Mouse (Mus musculus) ES-Bruce4 (cell line): ENCODE measurements around the gene Gm21987. TPM values are rescaled to one million over a fixed set of nuclear protein-coding genes. Genes with fewer than 3 reads are reported as not detected.

ENCODE experiments used
- H3K27ac ChIP-seq: 2 replicates; pipeline ENCODE4 v1.5.1; 2012; ENCODE audit warnings: low read length, inconsistent platforms; ENCODE audit not compliant: insufficient read depth
- H3K27me3 ChIP-seq: 2 replicates; pipeline ENCODE4 v1.6.1; 2012; ENCODE audit warnings: mild to moderate bottlenecking, low read length, inconsistent platforms; ENCODE audit not compliant: control insufficient read depth, poor library complexity, insufficient read depth, severe bottlenecking
- H3K36me3 ChIP-seq: 2 replicates; pipeline ENCODE4 v1.6.1; 2012; ENCODE audit warnings: inconsistent platforms, mild to moderate bottlenecking, low read length, moderate library complexity; ENCODE audit not compliant: control insufficient read depth, poor library complexity, insufficient read depth, severe bottlenecking
- H3K4me1 ChIP-seq: one replicate; pipeline ENCODE4 v1.8.1; 2011; ENCODE audit warnings: low read length; ENCODE audit not compliant: control insufficient read depth, insufficient read depth
- H3K4me3 ChIP-seq: 2 replicates; pipeline ENCODE4 v1.5.1; 2011; ENCODE audit warnings: low read depth, mild to moderate bottlenecking, low read length
- H3K9ac ChIP-seq: 2 replicates; pipeline ENCODE4 v1.6.1; 2012; ENCODE audit warnings: low read depth, mild to moderate bottlenecking, inconsistent platforms; ENCODE audit not compliant: poor library complexity, severe bottlenecking
- H3K9me3 ChIP-seq: replicated peaks from 2 replicates; pipeline ENCODE4 v1.6.1; 2012; ENCODE audit warnings: mild to moderate bottlenecking, low read length, inconsistent platforms; ENCODE audit not compliant: control insufficient read depth, poor library complexity, insufficient read depth, severe bottlenecking
- CTCF ChIP-seq: IDR thresholded peaks from one replicate; pipeline ENCODE4 v1.8.1; 2011; ENCODE audit warnings: low read depth, low read length
- EP300 ChIP-seq: IDR thresholded peaks from 2 replicates; pipeline ENCODE4 v1.6.1; 2011; ENCODE audit warnings: low read depth, low read length; ENCODE audit not compliant: insufficient read depth
- POLR2A ChIP-seq: IDR thresholded peaks from one replicate; pipeline ENCODE4 v1.8.1; 2011; ENCODE audit warnings: low read length; ENCODE audit not compliant: insufficient read depth
- polyA plus RNA-seq: library from polyadenylated mRNA; stranded (reverse); fragments of >200 nt; gene quantifications from 2 replicates; pipeline ENCODE4 v1.2.4, GENCODE M21; 2011; ENCODE audit warnings: low read depth; ENCODE audit not compliant: missing spikeins, insufficient read depth, insufficient read length

Gm21987 gene
- polyA plus RNA-seq, 1 experiment = not detected

DNA sequence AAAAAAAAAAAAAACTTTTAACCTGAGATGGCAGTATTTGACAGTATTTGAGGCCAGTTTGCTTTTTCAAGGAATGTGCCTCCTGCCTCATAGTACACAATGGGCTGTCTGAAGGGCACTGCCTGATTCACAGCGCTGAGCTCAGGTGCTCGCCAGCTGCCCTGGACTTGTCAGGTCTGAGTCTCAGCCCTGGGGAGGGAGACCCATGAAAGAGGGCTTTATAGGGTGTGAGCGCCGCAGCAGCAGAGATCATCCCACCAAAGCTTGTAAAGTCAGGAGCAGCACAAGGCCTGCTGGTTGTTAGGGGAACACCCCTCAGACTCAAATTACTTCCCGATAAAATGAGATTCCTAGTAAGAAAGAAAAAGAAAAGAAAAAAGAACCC, 39.6 kb upstream of the Gm21987 start:
- Histone ChIP-seq H3K9ac (no peak overlapping the region), H3K27me3 (no peaks in the 10 kb centered on the region), H3K36me3 (no peaks in the 10 kb centered on the region), H3K27ac (no peak overlapping the region), H3K4me3 (no peak overlapping the region), H3K9me3 (no peaks in the 10 kb centered on the region), H3K4me1 (no peaks in the 10 kb centered on the region)
- TF ChIP-seq POLR2A (no peak), EP300 (no peak), CTCF (no peak)

DNA sequence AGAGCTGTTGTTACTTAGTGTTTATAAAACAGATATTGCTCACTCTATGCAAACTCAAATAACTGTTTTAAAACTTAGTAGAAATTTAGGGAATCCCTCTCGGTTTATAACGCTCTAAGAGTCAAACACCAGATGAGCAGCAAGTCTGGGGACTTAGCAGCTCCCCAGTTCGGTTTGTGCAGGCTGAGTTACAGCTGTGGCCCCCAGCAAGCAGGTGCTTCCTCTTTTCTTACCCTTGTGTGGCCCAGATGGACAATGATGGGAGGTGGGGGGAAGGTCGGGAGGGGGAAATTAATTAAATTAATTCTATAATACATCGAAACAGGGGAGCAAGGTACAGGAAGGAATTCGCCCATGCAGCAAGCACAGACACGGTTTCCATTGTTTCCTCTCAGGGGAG, 39.2 kb upstream of the Gm21987 start:
- no peak for TF ChIP-seq POLR2A
- TF ChIP-seq EP300 = no peak
- TF ChIP-seq CTCF = no peak

DNA sequence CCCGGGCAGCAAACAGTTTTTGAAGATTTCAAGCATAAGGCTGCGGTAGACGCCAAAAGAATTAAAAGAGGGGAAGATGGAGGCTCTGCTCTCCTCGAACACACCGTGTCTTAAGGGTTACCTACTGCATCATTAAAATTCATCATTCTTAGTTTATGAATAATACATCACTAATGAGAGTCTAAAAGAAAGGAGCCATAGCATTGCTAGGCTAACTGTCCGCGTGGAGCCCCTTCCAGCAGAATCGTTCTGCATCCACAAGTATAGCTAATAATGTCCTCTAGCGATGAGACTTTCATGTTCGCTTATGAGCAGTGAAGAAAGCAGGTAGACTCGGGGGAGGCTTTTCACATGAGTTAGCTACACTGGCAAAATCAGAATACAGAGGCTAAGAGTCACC, 38.6 kb upstream of the Gm21987 start:
- Histone ChIP-seq H3K4me3 (no peak overlapping the region), H3K27ac (no peak overlapping the region), H3K27me3 (no peaks in the 10 kb centered on the region), H3K9ac (no peak overlapping the region), H3K9me3 (no peaks in the 10 kb centered on the region), H3K4me1 (no peaks in the 10 kb centered on the region), H3K36me3 (no peaks in the 10 kb centered on the region)
- TF ChIP-seq CTCF = no peak
- TF ChIP-seq EP300 = no peak

More for the DNA sequence above, 39.2 kb upstream of the Gm21987 start:
- Histone ChIP-seq H3K4me3 (no peak overlapping the region), H3K27ac (no peak overlapping the region), H3K9me3 (no peaks in the 10 kb centered on the region), H3K36me3 (no peaks in the 10 kb centered on the region), H3K9ac (no peak overlapping the region), H3K4me1 (no peaks in the 10 kb centered on the region), H3K27me3 (no peaks in the 10 kb centered on the region)

DNA sequence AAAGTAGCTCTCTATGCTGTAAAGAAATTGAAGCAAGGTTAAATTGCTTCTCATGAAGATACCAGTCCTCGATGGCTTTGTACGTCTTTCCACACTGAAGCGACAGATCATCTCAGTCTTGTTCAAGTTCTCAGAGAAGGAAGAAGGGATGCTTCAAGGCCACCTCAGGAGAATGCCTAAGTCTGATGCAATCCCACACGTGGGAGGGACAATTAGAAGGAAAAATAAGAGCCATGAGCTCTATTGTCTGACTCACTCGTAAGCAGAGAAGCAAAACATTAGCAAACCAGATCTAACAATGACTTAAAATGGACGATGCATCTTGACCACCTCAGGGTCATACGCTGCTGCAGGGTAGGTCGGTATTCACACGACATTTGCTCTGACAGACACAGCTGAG, 28.3 kb upstream of the Gm21987 start:
- no peaks in the 10 kb centered on the region for H3K27me3 ChIP-seq
- no peaks in the 10 kb centered on the region for H3K4me1 ChIP-seq
- no peaks in the 10 kb centered on the region for H3K36me3 ChIP-seq
- H3K27ac ChIP-seq = no peak overlapping the region
- H3K9ac ChIP-seq = no peak overlapping the region
- H3K9me3 ChIP-seq = 0 out of 2 replicates have a peak, but pooled peaks cover 3% of the 10 kb centered on the region
- H3K4me3 ChIP-seq = no peak overlapping the region
- no peak for TF ChIP-seq EP300
- no peak for TF ChIP-seq POLR2A
- TF ChIP-seq CTCF = no peak

DNA sequence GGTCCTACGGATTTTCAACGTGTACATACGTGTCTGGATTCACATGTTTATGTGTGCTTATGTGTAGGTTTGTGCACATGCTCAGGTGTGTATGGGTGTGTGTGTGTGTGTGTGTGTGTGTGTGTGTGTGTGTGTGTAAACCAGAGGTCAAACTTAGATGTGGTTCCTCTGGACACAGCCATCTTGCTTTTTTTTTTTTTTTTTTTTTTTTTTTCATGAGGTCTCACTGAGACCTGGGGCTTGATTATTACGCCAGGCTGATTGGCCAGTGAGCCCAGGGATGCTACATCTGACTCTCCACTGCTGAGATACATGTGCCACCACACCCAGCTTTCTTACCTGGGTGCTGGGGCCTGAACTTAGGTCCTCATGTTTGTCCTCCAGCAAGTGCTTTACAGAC, 27.8 kb upstream of the Gm21987 start:
- no peak overlapping the region for H3K27ac ChIP-seq
- no peaks in the 10 kb centered on the region for H3K4me1 ChIP-seq
- 0 out of 2 replicates have a peak, but pooled peaks cover 3% of the 10 kb centered on the region for H3K9me3 ChIP-seq
- TF ChIP-seq EP300 (no peak), POLR2A (no peak), CTCF (no peak)
- no peak overlapping the region for H3K4me3 ChIP-seq
- no peak overlapping the region for H3K9ac ChIP-seq
- no peaks in the 10 kb centered on the region for H3K36me3 ChIP-seq
- H3K27me3 ChIP-seq = no peaks in the 10 kb centered on the region

DNA sequence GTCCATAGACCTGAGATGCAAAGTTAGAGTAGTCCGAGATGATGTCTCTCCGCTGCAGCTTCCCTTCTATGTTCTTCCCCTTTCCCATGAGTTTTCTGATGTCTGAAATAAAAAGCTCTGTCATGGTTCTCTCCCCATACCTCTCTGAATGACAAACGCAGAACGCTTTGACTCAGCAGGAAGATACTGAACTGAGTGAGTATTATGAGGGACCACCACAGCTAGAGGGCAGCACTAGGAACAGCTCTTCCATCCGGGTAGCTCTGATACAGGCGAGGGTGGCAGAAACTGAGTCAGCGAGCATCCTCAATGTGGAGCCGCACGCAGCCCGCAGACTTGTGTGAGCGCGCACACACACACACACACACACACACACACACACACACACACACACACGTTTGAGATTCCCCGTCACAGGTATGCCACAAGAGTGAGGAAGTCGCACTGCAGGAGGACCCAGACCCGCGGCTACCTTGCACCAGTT, 25.3 kb upstream of the Gm21987 start:
- no peaks in the 10 kb centered on the region for H3K36me3 ChIP-seq
- H3K9me3 ChIP-seq = no peaks in the 10 kb centered on the region
- no peaks in the 10 kb centered on the region for H3K4me1 ChIP-seq
- peak overlapping the region; percentile 32 for H3K4me3 ChIP-seq
- H3K9ac ChIP-seq = no peak overlapping the region
- TF ChIP-seq CTCF = peak; percentile 75
- TF ChIP-seq EP300 = no peak
- no peak overlapping the region for H3K27ac ChIP-seq
- H3K27me3 ChIP-seq = no peaks in the 10 kb centered on the region
